Mouse (Mus musculus) kidney, embryonic 16.5 days (tissue): ENCODE data around the gene Lamtor1. TPM values are rescaled to one million over a fixed set of nuclear protein-coding genes. Genes with fewer than 3 reads are reported as not detected.

Experiments used
- ATAC-seq: fragments of 200-750 bp; cut with Nextera tagmentation; 2 replicates; pipeline ENCODE4 v1.8.0; 2017; ENCODE audit warnings: moderate TSS enrichment; ENCODE audit not compliant: low FRiP score, low TSS enrichment
- H3K27ac ChIP-seq: fragments of 300-500 bp; sonication (generic); 2 replicates; pipeline ENCODE4 v1.5.1; 2014; ENCODE audit warnings: low read length
- H3K27me3 ChIP-seq: fragments of 300-500 bp; sonication (generic); 2 replicates; pipeline ENCODE4 v1.6.1; 2014; ENCODE audit warnings: low read length, control low read depth, mixed read lengths; ENCODE audit not compliant: insufficient read depth
- H3K36me3 ChIP-seq: fragments of 300-500 bp; sonication (generic); 2 replicates; pipeline ENCODE4 v1.6.1; 2014; ENCODE audit warnings: low read length, control low read depth, mixed read lengths; ENCODE audit not compliant: insufficient read depth
- H3K4me1 ChIP-seq: fragments of 300-500 bp; sonication (generic); 2 replicates; pipeline ENCODE4 v1.6.1; 2014; ENCODE audit warnings: low read length, control low read depth, mixed read lengths; ENCODE audit not compliant: insufficient read depth
- H3K4me2 ChIP-seq: fragments of 300-500 bp; sonication (generic); replicated peaks from 2 replicates; pipeline ENCODE4 v1.6.1; 2014; ENCODE audit warnings: low read depth, low read length
- H3K4me3 ChIP-seq: fragments of 300-500 bp; sonication (generic); 2 replicates; pipeline ENCODE4 v1.5.1; 2014; ENCODE audit warnings: mild to moderate bottlenecking, low read length
- H3K9ac ChIP-seq: fragments of 300-500 bp; sonication (generic); replicated peaks from 2 replicates; pipeline ENCODE4 v1.6.1; 2014; ENCODE audit warnings: low read length
- H3K9me3 ChIP-seq: fragments of 300-500 bp; sonication (generic); 2 replicates; pipeline ENCODE4 v1.6.1; 2016; ENCODE audit warnings: low read length, control low read depth
- WGBS: fragments of 180-500 bp; shearing (Covaris S2); extraction: QIAGEN DNeasy Blood & Tissue Kit; methylation state at CpG from one replicate; pipeline ENCODE4 v1.1.7; 2014; 5-methylcytosine and 5-hydroxymethylcytosine counted together
- polyA plus RNA-seq: library from polyadenylated mRNA; unstranded; fragments of >200 nt; fragmentation: Nextera tagmentation; extraction: Ambion mirVana; gene quantifications from 2 replicates; pipeline ENCODE4 v1.2.1, GENCODE M21; 2015

Lamtor1 gene
- polyA plus RNA-seq, 1 experiment from 2014 or later, result 183 TPM

DNA sequence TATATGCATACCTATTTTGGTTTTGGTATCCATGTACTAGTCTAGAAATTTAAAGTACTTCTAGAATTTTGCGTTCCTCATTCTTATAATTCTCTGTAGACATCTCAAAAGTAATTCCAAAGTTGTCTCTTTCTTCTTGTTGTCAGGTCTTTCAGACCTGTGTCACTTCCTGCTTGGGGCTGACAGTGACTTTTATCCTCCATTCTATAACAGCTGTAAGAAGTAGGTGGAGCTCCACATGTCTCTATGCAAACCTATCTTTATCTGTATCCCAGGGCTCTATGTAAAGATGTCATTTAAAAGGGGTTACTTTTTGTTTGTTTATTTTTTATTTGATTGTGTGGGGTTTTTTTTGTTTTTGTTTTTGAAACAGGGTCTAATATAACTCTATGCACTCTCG lies 57.9 kb downstream of the Lamtor1 start:
- Histone ChIP-seq H3K9ac (no peak overlapping the region), H3K27me3 (no peaks in the 10 kb centered on the region), H3K27ac (no peak overlapping the region), H3K4me1 (peaks cover 3% of the 10 kb centered on the region; the same call in 1 of the 2 replicates), H3K4me2 (no peak overlapping the region), H3K4me3 (no peak overlapping the region), H3K36me3 (no peaks in the 10 kb centered on the region), H3K9me3 (no peaks in the 10 kb centered on the region)
- 94% methylated on average over 2 of the region's 2 CpGs for WGBS
- no peak for ATAC-seq

GRCm38 (mm10) chr7:101964551-101964950 lies 58.8 kb downstream of the Lamtor1 start:
- no peak overlapping the region for H3K27ac ChIP-seq
- WGBS, result 80% methylated on average over 4 of the region's 4 CpGs

DNA sequence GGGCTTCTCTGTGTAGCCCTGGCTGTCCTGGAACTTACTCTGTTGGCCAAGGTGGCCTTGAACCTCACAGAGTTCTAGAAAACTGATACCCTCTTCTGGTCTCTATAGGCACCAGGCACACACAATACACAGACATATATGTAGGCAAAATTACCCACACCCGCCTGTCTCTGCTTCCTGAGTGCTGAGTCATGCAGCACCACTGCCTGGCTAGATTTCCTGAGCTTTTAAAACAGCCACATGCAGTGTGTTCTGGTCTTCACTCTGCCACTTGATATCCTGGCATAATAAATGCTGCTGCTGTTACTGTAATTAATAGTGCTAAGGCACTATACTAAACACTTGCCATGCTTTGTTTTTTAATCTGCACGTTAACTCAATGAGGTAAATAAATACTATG lies 59.9 kb downstream of the Lamtor1 start:
- H3K4me2 ChIP-seq, result no peak overlapping the region
- H3K27ac ChIP-seq, result no peak overlapping the region
- no peaks in the 10 kb centered on the region for H3K9me3 ChIP-seq
- H3K36me3 ChIP-seq, result no peaks in the 10 kb centered on the region
- H3K27me3 ChIP-seq, result no peaks in the 10 kb centered on the region
- peaks cover 12% of the 10 kb centered on the region for H3K4me1 ChIP-seq
- no peak overlapping the region for H3K4me3 ChIP-seq
- H3K9ac ChIP-seq, result no peak overlapping the region
- WGBS, result 42% methylated on average over 2 of the region's 2 CpGs
- ATAC-seq, result no peak

More at GRCm38 (mm10) chr7:101964551-101964950, 58.8 kb downstream of the Lamtor1 start:
- Histone ChIP-seq H3K4me2 (no peak overlapping the region), H3K36me3 (no peaks in the 10 kb centered on the region), H3K4me1 (peaks cover 11% of the 10 kb centered on the region), H3K27me3 (no peaks in the 10 kb centered on the region), H3K4me3 (no peak overlapping the region), H3K9ac (no peak overlapping the region), H3K9me3 (no peaks in the 10 kb centered on the region)
- 0 out of 2 replicates have a peak, but pooled peaks have one; percentile 60 for ATAC-seq

DNA sequence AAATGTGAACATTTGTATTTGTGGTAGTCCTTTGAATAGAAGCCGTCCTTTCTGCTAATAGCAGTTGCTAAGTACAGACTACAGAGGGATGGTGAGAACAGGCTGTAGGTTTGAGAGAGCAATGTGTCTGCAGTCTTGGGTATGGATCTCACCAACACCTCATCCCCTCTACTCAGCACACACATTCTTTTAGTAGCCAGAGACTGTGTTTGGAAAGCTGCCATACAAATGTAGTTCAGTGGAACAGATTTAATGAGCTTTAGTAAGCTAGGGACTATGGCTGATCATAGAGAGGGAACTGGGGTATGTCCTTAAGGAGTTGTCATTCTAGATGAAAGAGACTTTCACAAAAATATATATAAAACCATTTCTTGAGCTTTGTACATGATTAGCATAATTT lies 61.6 kb downstream of the Lamtor1 start:
- peaks cover 24% of the 10 kb centered on the region for H3K4me1 ChIP-seq

GRCm38 (mm10) chr7:101968751-101969150 lies 63.0 kb downstream of the Lamtor1 start:
- no peak for ATAC-seq
- Histone ChIP-seq H3K9ac (peak overlapping the region; percentile 45), H3K9me3 (no peaks in the 10 kb centered on the region), H3K27me3 (no peaks in the 10 kb centered on the region), H3K36me3 (no peaks in the 10 kb centered on the region), H3K4me3 (no peak overlapping the region), H3K4me1 (peaks cover 33% of the 10 kb centered on the region), H3K27ac (peak overlapping the region; percentile 60; the same call in 1 of the 2 replicates), H3K4me2 (no peak overlapping the region)
- WGBS, result 54% methylated on average over 2 of the region's 2 CpGs

More for the DNA sequence above, 61.6 kb downstream of the Lamtor1 start:
- Histone ChIP-seq H3K4me2 (no peak overlapping the region), H3K4me3 (no peak overlapping the region), H3K27ac (no peak overlapping the region), H3K9ac (no peak overlapping the region), H3K9me3 (no peaks in the 10 kb centered on the region), H3K36me3 (no peaks in the 10 kb centered on the region), H3K27me3 (no peaks in the 10 kb centered on the region)
- ATAC-seq, result no peak
- WGBS, result 98% methylated on average over 1 of the region's 1 CpGs

DNA sequence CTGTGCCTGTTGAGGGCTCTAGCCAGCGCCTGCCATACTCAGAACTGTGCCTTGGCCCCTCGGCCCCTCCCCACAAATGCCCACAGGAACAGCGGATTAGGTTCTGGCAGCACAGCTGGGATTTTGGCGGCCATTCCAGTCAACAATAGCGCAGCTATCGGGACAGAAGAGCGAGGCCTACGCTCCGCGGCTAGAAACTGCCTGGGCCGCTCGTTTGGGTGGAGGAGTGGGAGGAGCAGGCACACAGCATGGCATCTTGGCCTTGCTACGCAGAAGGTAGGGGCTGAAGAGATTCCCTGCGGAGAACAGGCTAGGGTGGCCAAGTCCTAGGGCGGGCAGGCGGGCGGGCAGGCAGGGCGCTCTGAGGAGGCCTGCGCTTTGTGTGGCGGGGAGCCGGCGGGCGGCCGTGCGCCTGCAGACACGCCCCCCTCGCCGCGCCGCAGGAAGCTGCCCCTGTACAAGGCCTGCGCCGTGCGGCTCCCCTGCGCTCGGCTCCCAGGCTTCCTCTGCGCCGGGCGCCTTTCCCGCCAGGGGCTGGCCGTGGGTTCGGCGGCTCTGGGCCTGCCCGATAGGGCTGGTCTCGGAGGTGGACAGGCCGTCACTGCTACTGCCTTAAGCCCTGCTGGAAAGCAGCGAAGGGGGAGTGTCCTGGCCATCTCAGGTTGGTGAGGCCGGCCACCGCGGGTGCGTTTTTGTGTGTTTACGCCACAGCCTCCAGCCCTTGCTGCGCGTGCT lies 64.2 kb downstream of the Lamtor1 start:
- H3K27me3 ChIP-seq, result no peaks in the 10 kb centered on the region
- H3K36me3 ChIP-seq, result no peaks in the 10 kb centered on the region
- H3K27ac ChIP-seq, result peak overlapping the region; percentile 98
- WGBS, result under 1% methylated on average over 49 of the region's 53 CpGs
- peak overlapping the region; percentile 62 for H3K4me3 ChIP-seq
- peak overlapping the region; percentile 77 for H3K4me2 ChIP-seq
- H3K4me1 ChIP-seq, result peaks cover 42% of the 10 kb centered on the region
- peak; percentile 95 for ATAC-seq
- peak overlapping the region; percentile 81 for H3K9ac ChIP-seq
- H3K9me3 ChIP-seq, result no peaks in the 10 kb centered on the region

GRCm38 (mm10) chr7:101970429-101970775 lies 64.7 kb downstream of the Lamtor1 start:
- 0% methylated on average over 10 of the region's 17 CpGs for WGBS
- H3K27me3 ChIP-seq, result no peaks in the 10 kb centered on the region
- H3K4me3 ChIP-seq, result peak overlapping the region; percentile 62
- peak overlapping the region; percentile 98 for H3K27ac ChIP-seq
- no peaks in the 10 kb centered on the region for H3K9me3 ChIP-seq
- peak; percentile 72; the same call in 1 of the 2 replicates for ATAC-seq
- peaks cover 45% of the 10 kb centered on the region for H3K4me1 ChIP-seq
- H3K9ac ChIP-seq, result peak overlapping the region; percentile 81
- no peaks in the 10 kb centered on the region for H3K36me3 ChIP-seq
- peak overlapping the region; percentile 77 for H3K4me2 ChIP-seq

DNA sequence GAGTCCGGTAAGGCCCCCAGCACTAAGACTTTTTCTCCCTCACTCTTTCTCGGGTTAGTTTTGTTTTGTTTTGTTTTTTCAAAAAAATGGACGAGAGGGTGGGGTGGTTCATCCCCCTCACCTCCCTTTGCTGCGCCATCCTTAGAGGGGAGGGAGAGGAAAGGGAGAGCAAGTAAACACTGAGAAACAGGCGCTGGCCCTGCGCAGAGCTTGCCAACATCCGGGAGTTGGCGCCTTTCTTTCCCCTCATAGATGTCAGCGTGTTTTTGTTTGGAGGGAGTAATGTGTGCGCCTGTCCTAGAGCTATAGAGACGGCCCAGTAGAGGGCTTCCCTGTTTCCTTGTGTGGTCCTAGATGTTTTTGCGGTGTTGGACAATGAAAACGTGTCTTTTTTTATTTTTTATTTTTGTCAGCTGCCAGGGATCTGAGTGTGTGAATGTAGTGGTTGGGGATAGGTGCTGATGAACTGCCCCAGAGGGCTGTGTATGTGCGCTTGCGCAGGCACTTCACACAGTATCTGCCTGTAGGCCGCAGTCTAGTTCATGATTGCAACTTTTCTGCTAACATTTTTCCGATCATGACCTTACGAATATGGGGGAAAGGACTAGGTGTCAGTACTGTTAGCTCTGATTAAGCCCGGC lies 65.2 kb downstream of the Lamtor1 start:
- peaks cover under 1% of the 10 kb centered on the region; the same call in 1 of the 2 replicates for H3K36me3 ChIP-seq

DNA sequence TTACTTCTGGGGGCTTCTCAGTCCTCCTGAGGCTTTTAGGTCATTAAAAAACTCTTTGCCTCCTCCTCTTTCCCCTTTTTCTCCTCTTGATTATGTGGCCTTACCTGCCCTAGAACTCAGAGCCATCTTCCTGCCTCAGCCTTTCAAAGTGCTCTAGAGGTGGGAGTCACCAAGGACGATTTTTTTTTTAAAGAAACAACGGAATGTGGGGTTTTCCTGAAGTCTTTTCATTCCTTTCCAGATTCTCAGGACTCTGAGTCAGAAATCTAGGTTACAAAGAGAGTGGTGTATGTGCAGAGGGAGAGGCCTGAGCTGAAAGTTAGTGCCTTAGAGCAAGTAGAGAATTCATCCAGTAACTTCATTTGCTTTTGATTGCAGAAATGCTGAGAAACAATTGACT lies 66.0 kb downstream of the Lamtor1 start:
- H3K9ac ChIP-seq, result peak overlapping the region; percentile 81
- no peaks in the 10 kb centered on the region for H3K27me3 ChIP-seq
- peak overlapping the region; percentile 98 for H3K27ac ChIP-seq
- peak overlapping the region; percentile 62 for H3K4me3 ChIP-seq
- no peaks in the 10 kb centered on the region for H3K9me3 ChIP-seq
- 48% methylated on average over 2 of the region's 2 CpGs for WGBS
- H3K36me3 ChIP-seq, result peaks cover 6% of the 10 kb centered on the region; the same call in 1 of the 2 replicates
- peak overlapping the region; percentile 77 for H3K4me2 ChIP-seq
- peaks cover 42% of the 10 kb centered on the region for H3K4me1 ChIP-seq
- ATAC-seq, result no peak

More for the DNA sequence above, 65.2 kb downstream of the Lamtor1 start:
- Histone ChIP-seq H3K4me3 (peak overlapping the region; percentile 62), H3K27ac (peak overlapping the region; percentile 98), H3K4me1 (peaks cover 44% of the 10 kb centered on the region), H3K9me3 (no peaks in the 10 kb centered on the region), H3K9ac (peak overlapping the region; percentile 81), H3K27me3 (no peaks in the 10 kb centered on the region), H3K4me2 (peak overlapping the region; percentile 77)
- peak; percentile 61 for ATAC-seq
- 4% methylated on average over 19 of the region's 19 CpGs for WGBS

DNA sequence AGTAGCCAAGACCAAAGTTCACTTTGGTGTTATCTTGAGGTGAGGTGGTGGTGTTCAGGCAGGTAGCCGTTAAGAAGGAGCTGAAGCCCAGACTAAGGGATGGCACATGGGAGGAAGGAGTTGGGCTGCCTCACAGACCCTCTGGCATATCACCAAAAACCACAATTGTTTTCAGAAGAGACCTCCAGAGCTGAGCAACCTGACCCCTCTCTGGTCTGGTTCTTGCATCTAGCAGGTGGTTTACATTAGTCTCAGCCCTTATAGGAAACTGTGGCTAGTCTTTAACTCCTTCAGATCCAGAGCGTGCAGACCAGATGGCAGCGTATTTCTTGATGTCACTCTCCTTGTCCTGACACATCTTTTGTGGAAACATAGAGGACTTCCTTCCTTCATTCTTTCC lies 68.0 kb downstream of the Lamtor1 start:
- H3K9ac ChIP-seq, result no peak overlapping the region
- no peak overlapping the region for H3K4me3 ChIP-seq
- 55% methylated on average over 3 of the region's 3 CpGs for WGBS
- no peak overlapping the region; the same call in 1 of the 2 replicates for H3K27ac ChIP-seq
- H3K4me2 ChIP-seq, result no peak overlapping the region
- no peak for ATAC-seq
- no peaks in the 10 kb centered on the region for H3K9me3 ChIP-seq
- no peaks in the 10 kb centered on the region for H3K27me3 ChIP-seq
- H3K36me3 ChIP-seq, result peaks cover 6% of the 10 kb centered on the region; the same call in 1 of the 2 replicates
- peaks cover 40% of the 10 kb centered on the region for H3K4me1 ChIP-seq
